Mouse (Mus musculus): ENCODE results near the gene Cfap54. TPM values are rescaled to one million over a fixed set of nuclear protein-coding genes. Genes with fewer than 3 reads are reported as not detected.

Gene Cfap54
- polyA plus RNA-seq, 1 experiment from 2014 or later: 1.2 TPM

DNA sequence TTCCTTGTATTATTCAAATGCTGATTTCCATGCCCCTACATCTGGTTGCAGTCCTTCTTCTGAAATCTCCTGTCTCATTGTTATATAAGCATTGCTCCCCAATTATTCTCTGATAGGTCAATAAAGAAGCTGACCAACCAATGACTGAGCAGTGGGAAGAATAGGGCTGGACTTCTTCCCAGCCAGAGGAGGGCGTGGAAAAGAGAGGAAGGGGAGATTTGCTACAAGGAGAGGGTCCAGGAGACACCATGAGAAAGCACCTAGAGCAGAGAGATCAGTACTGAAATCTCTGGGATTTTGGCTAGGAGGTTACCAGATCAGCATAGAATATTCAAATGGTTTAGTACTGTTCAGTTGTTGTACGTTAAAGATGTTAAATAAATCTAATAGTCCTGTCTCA lies 244.4 kb downstream of the Cfap54 start:
- Histone ChIP-seq H3K36me3 (ENCODE audit: control insufficient read depth, insufficient read depth, low read length) (no peaks in the 10 kb centered on the region), H3K27ac (ENCODE audit: low read depth, low read length) (no peak overlapping the region), H3K9me3 (replicated peaks; ENCODE audit: control insufficient read depth, low read length) (no peaks in the 10 kb centered on the region), H3K9ac (ENCODE audit: low read length) (no peak overlapping the region), H3K27me3 (replicated peaks; ENCODE audit: control insufficient read depth, insufficient read depth, low read length) (no peaks in the 10 kb centered on the region), H3K4me2 (ENCODE audit: low read length) (no peak overlapping the region), H3K4me1 (ENCODE audit: control insufficient read depth, insufficient read depth, low read length) (no peaks in the 10 kb centered on the region), H3K4me3 (ENCODE audit: low read depth, low read length) (no peak overlapping the region)
- DNase-seq (ENCODE audit: low spot score) (peak; percentile 17), ATAC-seq (peak; percentile 70; the same call in 1 of the 2 replicates)
- WGBS: 29% methylated on average over 2 of the region's 2 CpGs

DNA sequence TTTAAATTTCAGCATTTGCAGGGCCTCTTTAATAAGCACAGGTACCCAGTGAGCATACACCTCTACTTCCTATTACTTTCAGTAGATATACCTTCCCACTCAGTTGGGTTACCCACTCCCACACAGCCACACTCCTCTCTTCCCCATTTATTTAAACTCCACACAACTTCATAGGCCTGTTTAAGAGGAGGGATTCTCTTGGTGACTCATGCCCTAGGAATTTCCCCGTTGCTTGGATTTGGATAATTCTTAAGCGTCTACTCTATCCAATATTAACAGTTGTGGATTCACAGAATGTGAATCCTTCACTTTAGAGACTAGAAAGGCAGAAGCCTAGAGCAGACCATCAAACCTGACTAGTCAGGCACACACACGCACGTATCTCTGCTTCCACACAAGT lies 259.9 kb downstream of the Cfap54 start:
- 88% methylated on average over 4 of the region's 4 CpGs for WGBS
- Histone ChIP-seq H3K4me3 (ENCODE audit: low read depth, low read length) (no peak overlapping the region), H3K27me3 (replicated peaks; ENCODE audit: control insufficient read depth, insufficient read depth, low read length) (no peaks in the 10 kb centered on the region), H3K9ac (ENCODE audit: low read length) (no peak overlapping the region), H3K9me3 (replicated peaks; ENCODE audit: control insufficient read depth, low read length) (no peaks in the 10 kb centered on the region), H3K27ac (ENCODE audit: low read depth, low read length) (no peak overlapping the region), H3K4me1 (ENCODE audit: control insufficient read depth, insufficient read depth, low read length) (no peaks in the 10 kb centered on the region), H3K4me2 (ENCODE audit: low read length) (no peak overlapping the region), H3K36me3 (ENCODE audit: control insufficient read depth, insufficient read depth, low read length) (no peaks in the 10 kb centered on the region)
- ATAC-seq: no peak
- DNase-seq (ENCODE audit: low spot score): no peak

DNA sequence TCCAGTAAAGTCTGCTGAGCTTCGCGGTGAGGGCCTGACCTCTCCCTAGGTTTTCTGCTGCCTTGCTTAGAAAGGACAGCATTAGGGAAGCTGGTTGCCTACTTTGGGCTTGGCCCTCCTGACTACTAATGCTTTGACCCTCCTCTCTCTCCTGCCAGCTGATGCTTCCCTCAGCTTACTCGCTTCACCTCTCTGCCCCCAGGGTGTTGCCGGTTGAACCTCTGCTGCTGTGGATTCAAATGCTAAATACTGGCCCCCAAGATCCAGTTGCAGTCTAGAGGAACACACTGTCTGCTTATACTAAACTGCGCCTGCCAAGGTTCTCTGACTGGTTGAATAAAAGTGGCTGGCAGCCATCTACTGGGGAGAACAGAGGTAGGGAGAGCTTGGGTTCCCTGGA lies 263.2 kb downstream of the Cfap54 start:
- no peak for DNase-seq (ENCODE audit: low spot score)
- no peaks in the 10 kb centered on the region for H3K27me3 ChIP-seq (replicated peaks; ENCODE audit: control insufficient read depth, insufficient read depth, low read length)
- H3K27ac ChIP-seq (ENCODE audit: low read depth, low read length): no peak overlapping the region
- H3K4me3 ChIP-seq (ENCODE audit: low read depth, low read length): no peak overlapping the region
- H3K4me2 ChIP-seq (ENCODE audit: low read length): no peak overlapping the region
- 51% methylated on average over 5 of the region's 5 CpGs for WGBS
- H3K9me3 ChIP-seq (replicated peaks; ENCODE audit: control insufficient read depth, low read length): no peaks in the 10 kb centered on the region
- no peaks in the 10 kb centered on the region for H3K36me3 ChIP-seq (ENCODE audit: control insufficient read depth, insufficient read depth, low read length)
- no peak overlapping the region for H3K9ac ChIP-seq (ENCODE audit: low read length)
- H3K4me1 ChIP-seq (ENCODE audit: control insufficient read depth, insufficient read depth, low read length): no peaks in the 10 kb centered on the region
- ATAC-seq: no peak

DNA sequence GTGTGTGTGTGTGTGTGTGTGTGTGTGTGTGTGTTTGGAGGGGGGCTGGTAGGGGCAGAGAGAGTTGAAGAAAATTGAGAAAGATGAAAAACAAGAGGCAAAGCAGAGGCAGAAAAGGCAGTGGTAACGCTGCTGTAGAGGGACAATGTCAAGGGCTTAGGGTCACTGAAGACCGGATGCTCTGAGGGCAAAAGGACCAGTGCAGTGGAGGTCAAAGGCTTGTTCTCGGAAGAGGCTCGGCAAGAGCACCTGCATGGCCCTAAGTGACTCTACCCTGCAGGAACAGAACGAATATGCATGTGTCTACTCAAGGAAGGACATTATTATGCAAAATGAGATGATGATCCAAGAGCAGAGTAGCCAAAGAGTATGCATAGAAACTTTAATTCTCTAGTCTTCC lies 264.5 kb downstream of the Cfap54 start:
- Histone ChIP-seq H3K4me1 (ENCODE audit: control insufficient read depth, insufficient read depth, low read length) (no peaks in the 10 kb centered on the region), H3K36me3 (ENCODE audit: control insufficient read depth, insufficient read depth, low read length) (no peaks in the 10 kb centered on the region), H3K4me2 (ENCODE audit: low read length) (no peak overlapping the region), H3K27ac (ENCODE audit: low read depth, low read length) (no peak overlapping the region), H3K9me3 (replicated peaks; ENCODE audit: control insufficient read depth, low read length) (no peaks in the 10 kb centered on the region), H3K27me3 (replicated peaks; ENCODE audit: control insufficient read depth, insufficient read depth, low read length) (no peaks in the 10 kb centered on the region), H3K9ac (ENCODE audit: low read length) (no peak overlapping the region), H3K4me3 (ENCODE audit: low read depth, low read length) (no peak overlapping the region)
- WGBS: 82% methylated on average over 5 of the region's 5 CpGs
- DNase-seq (ENCODE audit: low spot score) (no peak), ATAC-seq (no peak)

DNA sequence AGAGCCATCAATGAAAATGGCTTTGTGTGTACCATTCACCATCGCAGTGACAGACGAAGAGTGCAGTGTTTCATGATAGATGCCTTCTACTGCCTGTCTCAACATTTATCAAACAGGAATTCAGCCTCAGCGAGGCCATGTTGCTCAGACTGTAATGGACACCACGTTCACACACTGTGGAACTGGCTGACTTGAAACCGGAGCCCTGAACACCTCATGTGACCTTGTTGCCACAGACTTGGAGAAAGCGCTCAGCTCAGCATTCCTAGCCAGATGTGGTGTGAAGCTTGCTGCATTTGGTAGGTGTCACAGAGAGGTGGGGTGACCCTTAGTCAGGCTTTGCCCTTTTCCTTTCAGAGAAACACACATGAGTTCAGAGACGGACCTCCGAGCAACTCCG lies 270.5 kb downstream of the Cfap54 start:
- no peak overlapping the region for H3K27ac ChIP-seq (ENCODE audit: low read depth, low read length)
- no peak overlapping the region for H3K4me2 ChIP-seq (ENCODE audit: low read length)
- 93% methylated on average over 9 of the region's 9 CpGs for WGBS
- H3K4me1 ChIP-seq (ENCODE audit: control insufficient read depth, insufficient read depth, low read length): no peaks in the 10 kb centered on the region
- ATAC-seq: no peak
- H3K4me3 ChIP-seq (ENCODE audit: low read depth, low read length): no peak overlapping the region
- no peaks in the 10 kb centered on the region for H3K36me3 ChIP-seq (ENCODE audit: control insufficient read depth, insufficient read depth, low read length)
- no peak overlapping the region for H3K9ac ChIP-seq (ENCODE audit: low read length)
- H3K27me3 ChIP-seq (replicated peaks; ENCODE audit: control insufficient read depth, insufficient read depth, low read length): no peaks in the 10 kb centered on the region
- no peak for DNase-seq (ENCODE audit: low spot score)
- no peaks in the 10 kb centered on the region for H3K9me3 ChIP-seq (replicated peaks; ENCODE audit: control insufficient read depth, low read length)

DNA sequence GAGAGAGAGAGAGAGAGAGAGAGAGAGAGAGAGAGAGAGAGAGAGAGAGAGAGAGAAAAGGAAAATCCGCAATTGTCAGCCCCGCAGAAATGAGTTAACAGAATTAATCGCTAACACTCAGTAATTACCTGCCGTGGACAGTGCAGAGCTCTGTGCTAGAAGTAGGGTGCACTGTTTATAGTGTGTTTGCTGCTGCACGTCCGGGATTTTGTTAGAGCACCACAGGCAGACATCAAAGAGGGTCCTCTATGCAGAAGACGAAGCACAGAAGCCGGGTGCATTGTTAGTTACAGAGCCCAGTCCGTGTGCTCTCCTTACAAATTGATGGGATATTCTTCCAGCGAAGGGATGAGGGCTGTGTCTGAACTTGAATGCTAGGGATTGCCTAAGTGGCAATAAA lies 289.5 kb downstream of the Cfap54 start:
- peak; percentile 34 for DNase-seq (ENCODE audit: low spot score)
- peak overlapping the region; percentile 21; the same call in 1 of the 2 replicates for H3K27ac ChIP-seq (ENCODE audit: low read depth, low read length)

DNA sequence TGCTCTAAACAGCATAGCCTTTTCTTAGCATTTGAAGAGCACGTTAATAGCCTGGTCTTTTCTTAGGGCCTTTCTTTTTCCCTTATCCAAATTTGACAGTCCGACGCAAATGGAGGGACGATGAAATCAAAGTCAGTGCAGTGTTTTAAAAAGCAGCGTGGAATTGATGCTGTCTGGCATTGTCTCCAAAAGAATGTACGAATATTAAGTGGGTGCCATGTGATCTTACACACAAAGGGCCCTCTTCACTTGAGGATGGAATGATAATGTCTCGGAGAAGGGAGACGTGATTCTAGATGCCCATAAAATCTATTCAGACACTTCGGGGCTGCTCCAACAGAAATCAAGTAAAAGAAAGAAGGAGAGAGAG lies 289.9 kb downstream of the Cfap54 start:
- WGBS: 10% methylated on average over 9 of the region's 9 CpGs
- peak overlapping the region; percentile 23; the same call in 1 of the 2 replicates for H3K4me2 ChIP-seq (ENCODE audit: low read length)
- H3K4me1 ChIP-seq (ENCODE audit: control insufficient read depth, insufficient read depth, low read length): peaks cover 12% of the 10 kb centered on the region; the same call in 1 of the 2 replicates
- no peak overlapping the region for H3K4me3 ChIP-seq (ENCODE audit: low read depth, low read length)
- no peaks in the 10 kb centered on the region for H3K27me3 ChIP-seq (replicated peaks; ENCODE audit: control insufficient read depth, insufficient read depth, low read length)
- H3K9me3 ChIP-seq (replicated peaks; ENCODE audit: control insufficient read depth, low read length): no peaks in the 10 kb centered on the region
- peak overlapping the region; percentile 21; the same call in 1 of the 2 replicates for H3K27ac ChIP-seq (ENCODE audit: low read depth, low read length)
- no peak overlapping the region for H3K9ac ChIP-seq (ENCODE audit: low read length)
- H3K36me3 ChIP-seq (ENCODE audit: control insufficient read depth, insufficient read depth, low read length): no peaks in the 10 kb centered on the region
- DNase-seq (ENCODE audit: low spot score) (peak; percentile 48), ATAC-seq (peak; percentile 52; the same call in 1 of the 2 replicates)

More for the DNA sequence above, 289.5 kb downstream of the Cfap54 start:
- Histone ChIP-seq H3K4me3 (ENCODE audit: low read depth, low read length) (no peak overlapping the region), H3K4me2 (ENCODE audit: low read length) (no peak overlapping the region), H3K4me1 (ENCODE audit: control insufficient read depth, insufficient read depth, low read length) (peaks cover 12% of the 10 kb centered on the region; the same call in 1 of the 2 replicates), H3K36me3 (ENCODE audit: control insufficient read depth, insufficient read depth, low read length) (no peaks in the 10 kb centered on the region), H3K9me3 (replicated peaks; ENCODE audit: control insufficient read depth, low read length) (no peaks in the 10 kb centered on the region), H3K9ac (ENCODE audit: low read length) (0 out of 2 replicates have a peak overlapping the region, but pooled peaks have one; percentile 13), H3K27me3 (replicated peaks; ENCODE audit: control insufficient read depth, insufficient read depth, low read length) (no peaks in the 10 kb centered on the region)
- ATAC-seq: peak; percentile 60
- WGBS: 31% methylated on average over 10 of the region's 10 CpGs

DNA sequence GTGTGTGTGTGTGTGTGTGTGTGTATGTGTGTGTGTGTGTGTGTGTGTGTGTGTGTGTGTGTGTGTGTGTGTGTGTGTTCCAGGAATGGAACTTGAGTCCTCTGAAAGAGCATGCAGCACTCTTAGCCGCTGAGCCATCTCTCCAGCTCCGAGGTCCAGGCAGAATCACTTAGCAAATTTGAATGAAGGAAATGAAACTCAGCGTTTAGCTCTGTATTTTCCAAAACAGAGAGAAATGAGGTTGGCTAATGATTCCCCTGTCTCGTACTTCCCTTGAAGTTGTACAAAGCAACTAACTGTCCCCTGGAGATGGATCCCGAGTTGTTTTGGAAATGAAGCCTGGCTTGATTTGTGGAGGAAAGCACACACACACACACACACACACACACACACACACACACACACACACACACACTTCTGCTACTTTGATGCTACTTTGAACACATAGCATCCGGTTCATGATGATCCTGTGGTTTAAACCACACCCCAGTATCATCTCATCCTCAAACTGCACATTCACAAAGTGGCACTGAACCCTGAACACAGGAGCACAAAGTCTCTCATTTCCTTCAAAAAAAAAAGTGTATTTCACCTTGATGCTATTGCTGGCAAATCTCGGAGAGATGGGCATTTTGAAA lies 290.4 kb downstream of the Cfap54 start:
- Histone ChIP-seq H3K4me3 (ENCODE audit: low read depth, low read length) (no peak overlapping the region), H3K27ac (ENCODE audit: low read depth, low read length) (no peak overlapping the region)

DNA sequence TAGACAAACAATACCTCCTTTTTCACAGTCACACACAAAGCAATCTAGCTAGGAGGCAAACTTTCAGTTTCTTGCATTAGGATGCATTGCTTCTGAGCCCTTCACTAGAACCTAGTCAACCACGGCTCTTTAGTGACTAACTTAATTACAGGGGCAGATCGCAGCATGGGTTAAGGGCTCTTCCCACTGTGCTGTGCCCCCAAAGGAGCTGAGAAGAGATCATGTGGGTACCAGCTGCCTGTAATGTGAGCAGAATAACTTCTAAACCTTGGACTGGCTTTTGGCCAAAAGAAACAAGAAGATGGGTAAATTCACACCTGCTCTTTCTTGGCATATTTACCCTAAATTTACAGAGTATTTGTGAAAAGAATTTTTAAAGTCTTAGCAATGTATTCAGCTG lies 291.2 kb downstream of the Cfap54 start:
- Histone ChIP-seq H3K9ac (ENCODE audit: low read length) (no peak overlapping the region), H3K4me2 (ENCODE audit: low read length) (no peak overlapping the region), H3K9me3 (replicated peaks; ENCODE audit: control insufficient read depth, low read length) (no peaks in the 10 kb centered on the region), H3K27ac (ENCODE audit: low read depth, low read length) (no peak overlapping the region), H3K27me3 (replicated peaks; ENCODE audit: control insufficient read depth, insufficient read depth, low read length) (no peaks in the 10 kb centered on the region), H3K4me1 (ENCODE audit: control insufficient read depth, insufficient read depth, low read length) (peaks cover 12% of the 10 kb centered on the region; the same call in 1 of the 2 replicates), H3K4me3 (ENCODE audit: low read depth, low read length) (no peak overlapping the region), H3K36me3 (ENCODE audit: control insufficient read depth, insufficient read depth, low read length) (no peaks in the 10 kb centered on the region)
- ATAC-seq (no peak), DNase-seq (ENCODE audit: low spot score) (peak; percentile 29)
- WGBS: 27% methylated on average over 2 of the region's 2 CpGs

More for the DNA sequence above, 290.4 kb downstream of the Cfap54 start:
- Histone ChIP-seq H3K4me1 (ENCODE audit: control insufficient read depth, insufficient read depth, low read length) (peaks cover 12% of the 10 kb centered on the region; the same call in 1 of the 2 replicates), H3K36me3 (ENCODE audit: control insufficient read depth, insufficient read depth, low read length) (no peaks in the 10 kb centered on the region), H3K9ac (ENCODE audit: low read length) (no peak overlapping the region), H3K4me2 (ENCODE audit: low read length) (peak overlapping the region; percentile 23; the same call in 1 of the 2 replicates), H3K9me3 (replicated peaks; ENCODE audit: control insufficient read depth, low read length) (no peaks in the 10 kb centered on the region), H3K27me3 (replicated peaks; ENCODE audit: control insufficient read depth, insufficient read depth, low read length) (no peaks in the 10 kb centered on the region)
- 43% methylated on average over 7 of the region's 7 CpGs for WGBS
- DNase-seq (ENCODE audit: low spot score) (no peak), ATAC-seq (no peak)
